Mouse (Mus musculus): ENCODE results near the gene Lypd3. TPM values are rescaled to one million over a fixed set of nuclear protein-coding genes. Genes with fewer than 3 reads are reported as not detected.
A peak's percentile ranks its signal among the peaks of the same experiment; 100 is the strongest.

The Lypd3 gene
- polyA plus RNA-seq, 1 experiment: not detected

DNA sequence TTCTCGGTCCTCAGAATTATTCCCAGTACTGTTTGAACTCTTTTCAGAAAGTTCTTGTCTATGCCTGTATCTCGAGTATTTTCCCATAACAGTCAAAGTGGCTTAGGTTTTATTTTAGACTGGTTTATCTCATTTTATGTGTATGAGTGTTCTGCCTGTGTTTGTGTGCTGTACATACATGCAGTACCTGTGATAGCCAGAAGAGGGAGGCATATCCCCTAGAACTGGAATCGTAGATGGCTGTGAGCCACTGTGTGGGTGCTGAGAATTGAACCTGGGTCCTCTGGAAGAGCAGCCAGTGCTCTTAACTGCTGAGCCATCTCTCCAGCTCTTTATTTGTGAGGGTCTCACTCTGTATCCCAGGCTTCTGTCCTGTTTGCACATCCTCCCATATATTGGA lies 15.2 kb upstream of the Lypd3 start:
- H3K36me3 ChIP-seq (ENCODE audit: control insufficient read depth): no peaks in the 10 kb centered on the region
- H3K4me1 ChIP-seq (ENCODE audit: control insufficient read depth): no peaks in the 10 kb centered on the region
- H3K27me3 ChIP-seq (ENCODE audit: control insufficient read depth): no peaks in the 10 kb centered on the region
- TF ChIP-seq GATA1 (IDR thresholded peaks at IDR 0.05; ENCODE audit: low read length): no peak
- TF ChIP-seq TAL1 (IDR thresholded peaks at IDR 0.05; ENCODE audit: low read length): no peak
- H3K4me3 ChIP-seq (replicated peaks): no peak overlapping the region
- peaks cover 6% of the 10 kb centered on the region for H3K9me3 ChIP-seq (ENCODE audit: control insufficient read depth, low read length)

DNA sequence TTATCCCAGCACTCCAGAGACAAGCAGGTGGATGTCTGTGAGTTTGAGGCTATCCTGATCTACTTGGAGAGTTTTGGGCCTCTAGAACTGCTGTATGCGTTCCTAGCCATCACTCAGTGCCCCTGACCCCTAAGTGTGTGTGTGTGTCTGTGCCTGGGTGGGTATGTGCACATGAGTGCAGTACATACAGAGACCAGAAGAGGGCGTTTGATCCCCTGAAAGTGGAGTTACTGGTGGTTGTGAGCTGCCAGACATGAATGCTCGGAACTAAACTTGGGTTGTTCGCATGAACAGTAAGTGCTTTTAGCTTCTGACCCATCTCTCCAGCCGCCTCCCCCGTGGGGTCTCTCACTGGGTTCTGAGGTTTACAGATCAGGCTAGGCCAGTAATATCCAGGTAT lies 13.4 kb upstream of the Lypd3 start:
- TF ChIP-seq GATA1 (IDR thresholded peaks at IDR 0.05; ENCODE audit: low read length) (no peak), TAL1 (IDR thresholded peaks at IDR 0.05; ENCODE audit: low read length) (no peak)
- Histone ChIP-seq H3K4me3 (replicated peaks) (no peak overlapping the region), H3K27me3 (ENCODE audit: control insufficient read depth) (no peaks in the 10 kb centered on the region), H3K36me3 (ENCODE audit: control insufficient read depth) (no peaks in the 10 kb centered on the region), H3K9me3 (ENCODE audit: control insufficient read depth, low read length) (peaks cover 6% of the 10 kb centered on the region), H3K4me1 (ENCODE audit: control insufficient read depth) (no peaks in the 10 kb centered on the region)

DNA sequence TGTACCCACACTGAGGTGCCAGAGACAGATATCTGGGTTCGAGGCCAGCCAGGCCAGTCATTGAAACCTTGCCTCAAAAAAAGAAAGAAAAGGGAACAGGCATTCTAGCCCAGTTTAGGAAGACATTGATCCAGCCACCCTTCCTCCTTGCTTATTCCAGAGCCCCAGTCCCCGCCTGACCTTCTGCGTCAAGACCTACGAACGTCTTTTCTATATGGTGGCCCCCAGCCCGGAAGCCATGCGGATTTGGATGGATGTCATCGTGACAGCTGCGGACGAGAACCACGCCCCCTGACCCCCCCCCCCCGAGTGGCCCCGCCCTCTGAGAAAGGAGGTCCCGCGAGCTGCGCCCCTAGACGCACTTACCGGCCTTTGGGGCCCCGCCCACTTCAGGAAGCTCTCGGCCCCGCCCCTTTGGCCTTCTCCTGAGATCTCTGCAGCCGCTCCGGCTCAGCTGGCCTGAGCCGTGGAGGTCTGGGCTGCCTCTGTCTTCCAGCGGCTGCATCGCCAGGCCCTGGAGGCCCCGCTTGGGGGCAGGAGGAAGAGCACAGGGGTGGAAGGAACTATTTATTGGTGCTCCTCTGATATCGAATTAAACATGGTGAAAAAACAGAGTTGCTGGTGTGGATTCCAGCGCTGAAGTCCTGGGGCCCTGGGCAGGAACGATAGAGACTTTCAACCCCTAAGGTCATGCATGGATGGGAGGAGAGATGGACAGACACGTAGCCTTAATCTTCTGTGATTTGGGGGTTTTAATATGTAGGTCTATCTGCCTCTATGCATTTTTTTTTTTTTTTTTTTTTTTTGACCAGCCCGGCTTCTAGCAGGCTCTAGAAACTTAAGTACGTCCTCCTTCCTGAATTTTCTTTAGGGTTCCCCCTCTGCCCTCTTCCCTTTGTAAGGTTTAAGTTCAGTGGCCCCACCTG lies 7.4 kb upstream of the Lypd3 start:
- H3K9me3 ChIP-seq (ENCODE audit: control insufficient read depth, low read length): no peaks in the 10 kb centered on the region
- H3K27me3 ChIP-seq (ENCODE audit: control insufficient read depth): no peaks in the 10 kb centered on the region
- H3K4me3 ChIP-seq (replicated peaks): peak overlapping the region; percentile 45
- TF ChIP-seq GATA1 (IDR thresholded peaks at IDR 0.05; ENCODE audit: low read length): no peak
- no peak for TF ChIP-seq TAL1 (IDR thresholded peaks at IDR 0.05; ENCODE audit: low read length)
- H3K4me1 ChIP-seq (ENCODE audit: control insufficient read depth): peaks cover 8% of the 10 kb centered on the region
- no peaks in the 10 kb centered on the region for H3K36me3 ChIP-seq (ENCODE audit: control insufficient read depth)

DNA sequence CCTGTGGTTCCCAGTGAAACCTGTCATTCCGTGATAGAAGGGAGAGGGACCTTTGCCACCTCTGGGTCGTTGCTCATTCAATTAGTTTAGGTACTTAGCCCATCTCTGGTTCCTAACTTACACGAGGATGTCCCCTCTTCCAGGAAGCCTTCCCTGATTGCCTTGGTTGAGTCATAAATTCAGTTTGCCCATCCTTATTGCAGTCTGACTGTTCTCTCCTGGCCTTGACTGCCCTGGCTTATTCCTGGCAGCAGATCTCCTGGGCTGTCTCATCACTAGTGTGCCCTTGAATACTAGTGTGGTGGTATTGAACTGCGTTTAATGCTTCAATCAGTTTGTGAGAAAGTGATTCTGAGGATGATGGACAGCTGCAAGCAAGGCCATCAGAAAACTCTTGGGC lies 6.7 kb upstream of the Lypd3 start:
- Histone ChIP-seq H3K4me3 (replicated peaks) (no peak overlapping the region), H3K9me3 (ENCODE audit: control insufficient read depth, low read length) (no peaks in the 10 kb centered on the region), H3K4me1 (ENCODE audit: control insufficient read depth) (peaks cover 8% of the 10 kb centered on the region), H3K27me3 (ENCODE audit: control insufficient read depth) (no peaks in the 10 kb centered on the region), H3K36me3 (ENCODE audit: control insufficient read depth) (no peaks in the 10 kb centered on the region)
- TF ChIP-seq GATA1 (IDR thresholded peaks at IDR 0.05; ENCODE audit: low read length) (no peak), TAL1 (IDR thresholded peaks at IDR 0.05; ENCODE audit: low read length) (no peak)

DNA sequence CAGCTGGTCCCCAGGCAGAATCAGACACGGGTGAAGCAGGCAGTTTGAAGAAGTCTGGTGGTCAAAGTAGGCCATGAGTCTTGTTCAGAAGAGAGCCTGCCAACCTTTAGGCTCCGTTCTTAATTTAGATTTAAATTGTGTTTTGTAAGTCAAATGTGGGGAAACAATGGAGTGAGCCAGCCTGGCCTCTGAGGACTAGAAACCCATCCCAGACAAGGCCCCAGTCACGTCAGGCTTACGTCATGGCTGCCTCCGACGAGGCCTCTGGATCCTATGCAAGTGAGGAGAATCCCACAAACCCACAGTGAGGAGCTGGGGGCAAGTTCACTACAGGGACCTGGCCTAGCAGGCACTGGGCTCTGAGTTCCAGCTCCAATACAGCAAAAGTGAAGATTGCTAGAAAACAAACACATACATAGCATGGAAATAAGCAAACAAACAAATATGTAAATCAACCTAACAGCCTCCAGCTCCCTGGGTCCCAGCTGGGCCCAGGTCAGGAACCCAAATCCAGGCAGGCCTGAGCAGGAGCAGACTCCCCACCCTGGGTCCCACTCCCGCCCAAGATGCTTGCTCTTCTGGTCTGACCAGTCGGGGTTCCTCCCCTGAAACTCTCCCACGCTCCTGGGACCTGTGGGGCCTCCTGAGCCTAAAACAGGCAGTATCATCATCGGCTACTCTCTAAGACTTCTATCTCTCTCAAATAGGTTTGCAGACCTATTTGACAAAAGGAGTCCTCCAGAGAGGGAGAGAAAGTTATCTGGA lies 6.1 kb upstream of the Lypd3 start:
- H3K9me3 ChIP-seq (ENCODE audit: control insufficient read depth, low read length): no peaks in the 10 kb centered on the region
- H3K4me1 ChIP-seq (ENCODE audit: control insufficient read depth): peaks cover 8% of the 10 kb centered on the region
- H3K27me3 ChIP-seq (ENCODE audit: control insufficient read depth): no peaks in the 10 kb centered on the region
- H3K36me3 ChIP-seq (ENCODE audit: control insufficient read depth): no peaks in the 10 kb centered on the region
- TF ChIP-seq GATA1 (IDR thresholded peaks at IDR 0.05; ENCODE audit: low read length): no peak
- TF ChIP-seq TAL1 (IDR thresholded peaks at IDR 0.05; ENCODE audit: low read length): no peak
- H3K4me3 ChIP-seq (replicated peaks): no peak overlapping the region

DNA sequence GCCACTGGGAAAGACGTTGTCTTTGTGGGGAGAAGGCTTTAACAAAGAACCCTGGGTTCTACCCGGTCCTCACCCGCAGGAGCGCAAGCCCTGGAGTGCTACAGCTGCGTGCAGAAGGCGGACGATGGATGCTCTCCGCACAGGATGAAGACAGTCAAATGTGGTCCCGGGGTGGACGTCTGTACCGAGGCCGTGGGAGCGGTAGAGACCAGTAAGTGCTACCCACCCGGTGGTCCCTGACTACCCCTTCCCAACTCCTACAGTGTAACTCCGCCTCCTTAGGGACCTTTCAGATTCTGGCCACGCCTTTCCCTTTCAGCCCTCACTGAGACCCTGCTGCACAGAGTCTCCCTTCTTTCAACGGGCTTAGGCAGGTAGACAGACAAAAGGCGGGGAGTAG lies 696 bp downstream of the Lypd3 start:
- Histone ChIP-seq H3K4me1 (ENCODE audit: control insufficient read depth) (peaks cover 16% of the 10 kb centered on the region), H3K27me3 (ENCODE audit: control insufficient read depth) (peaks cover 51% of the 10 kb centered on the region), H3K9me3 (ENCODE audit: control insufficient read depth, low read length) (no peaks in the 10 kb centered on the region), H3K36me3 (ENCODE audit: control insufficient read depth) (no peaks in the 10 kb centered on the region), H3K4me3 (replicated peaks) (no peak overlapping the region)
- TF ChIP-seq GATA1 (IDR thresholded peaks at IDR 0.05; ENCODE audit: low read length) (no peak), TAL1 (IDR thresholded peaks at IDR 0.05; ENCODE audit: low read length) (no peak)

DNA sequence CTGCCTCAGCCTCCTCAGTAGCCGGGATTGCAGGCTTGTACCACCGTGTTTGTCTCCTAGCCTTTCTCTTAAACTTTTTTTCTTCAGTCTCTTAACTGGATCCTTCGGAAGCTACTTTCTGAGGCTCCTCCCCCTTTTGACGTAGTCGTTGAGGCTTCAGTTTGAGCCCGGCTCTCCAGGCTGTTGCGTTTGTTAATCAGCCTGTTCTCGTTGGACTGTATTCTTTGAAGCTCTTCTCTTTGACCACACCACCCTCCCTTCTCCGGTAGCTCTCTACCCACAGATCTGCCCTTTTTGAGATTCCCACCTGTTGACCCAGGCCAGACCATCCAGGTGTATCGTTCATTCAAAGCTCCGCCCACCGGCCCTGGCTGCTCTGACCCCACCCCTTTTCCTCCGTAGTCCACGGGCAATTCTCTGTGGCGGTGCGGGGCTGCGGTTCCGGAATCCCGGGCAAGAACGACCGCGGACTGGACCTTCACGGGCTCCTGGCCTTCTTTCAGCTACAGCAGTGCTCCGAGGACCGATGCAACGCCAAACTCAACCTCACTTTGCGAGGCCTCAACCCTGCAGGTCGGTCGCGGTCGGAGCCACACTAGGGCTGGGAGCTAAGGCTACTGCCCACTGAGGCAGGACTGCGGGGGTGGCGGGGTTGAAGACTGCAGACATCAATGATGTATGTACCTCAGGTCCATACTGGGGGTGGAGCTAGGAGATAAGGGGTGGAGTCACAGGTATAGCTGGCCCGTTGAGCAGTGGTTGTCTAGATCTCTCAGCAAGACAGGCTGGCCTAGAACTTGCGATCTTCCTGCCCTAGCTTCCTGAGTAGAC lies 1.9 kb downstream of the Lypd3 start:
- Histone ChIP-seq H3K4me3 (replicated peaks) (peak overlapping the region; percentile 56), H3K9me3 (ENCODE audit: control insufficient read depth, low read length) (no peaks in the 10 kb centered on the region), H3K36me3 (ENCODE audit: control insufficient read depth) (no peaks in the 10 kb centered on the region), H3K27me3 (ENCODE audit: control insufficient read depth) (peaks cover 51% of the 10 kb centered on the region), H3K4me1 (ENCODE audit: control insufficient read depth) (peaks cover 16% of the 10 kb centered on the region)
- TF ChIP-seq GATA1 (IDR thresholded peaks at IDR 0.05; ENCODE audit: low read length) (no peak), TAL1 (IDR thresholded peaks at IDR 0.05; ENCODE audit: low read length) (no peak)

DNA sequence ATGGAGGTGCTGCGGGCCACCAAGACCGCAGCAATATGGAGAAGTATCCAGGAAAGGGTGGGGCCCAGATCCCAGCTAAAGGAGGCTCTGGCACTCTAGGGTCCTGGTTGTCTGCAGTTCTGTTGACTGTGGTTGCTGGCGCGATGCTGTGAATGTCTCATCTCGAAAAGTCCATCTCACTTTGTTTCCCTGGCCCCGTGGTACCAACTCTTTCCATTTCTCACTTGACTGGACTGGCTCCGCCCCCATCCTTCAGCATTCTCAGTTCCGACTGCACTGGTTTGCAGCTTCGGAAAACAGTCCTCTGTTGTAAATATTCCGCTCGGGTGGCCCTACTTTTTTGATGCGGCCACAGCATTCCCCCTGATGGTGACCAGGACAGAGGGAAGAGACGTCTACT lies 4.1 kb downstream of the Lypd3 start:
- no peaks in the 10 kb centered on the region for H3K36me3 ChIP-seq (ENCODE audit: control insufficient read depth)
- H3K9me3 ChIP-seq (ENCODE audit: control insufficient read depth, low read length): no peaks in the 10 kb centered on the region
- TF ChIP-seq TAL1 (IDR thresholded peaks at IDR 0.05; ENCODE audit: low read length) (no peak), GATA1 (IDR thresholded peaks at IDR 0.05; ENCODE audit: low read length) (no peak)
- no peak overlapping the region for H3K4me3 ChIP-seq (replicated peaks)
- H3K27me3 ChIP-seq (ENCODE audit: control insufficient read depth): peaks cover 51% of the 10 kb centered on the region
- H3K4me1 ChIP-seq (ENCODE audit: control insufficient read depth): peaks cover 16% of the 10 kb centered on the region
